Mouse (Mus musculus): Measurements from ENCODE around the gene Rpp25. TPM values are rescaled to one million over a fixed set of nuclear protein-coding genes. Genes with fewer than 3 reads are reported as not detected.

Gene Rpp25
- total RNA-seq (2015; ENCODE audit: low replicate concordance) (not detected in 2 replicates), total RNA-seq (2017; ENCODE audit: low replicate concordance) (not detected in 2 replicates)

DNA sequence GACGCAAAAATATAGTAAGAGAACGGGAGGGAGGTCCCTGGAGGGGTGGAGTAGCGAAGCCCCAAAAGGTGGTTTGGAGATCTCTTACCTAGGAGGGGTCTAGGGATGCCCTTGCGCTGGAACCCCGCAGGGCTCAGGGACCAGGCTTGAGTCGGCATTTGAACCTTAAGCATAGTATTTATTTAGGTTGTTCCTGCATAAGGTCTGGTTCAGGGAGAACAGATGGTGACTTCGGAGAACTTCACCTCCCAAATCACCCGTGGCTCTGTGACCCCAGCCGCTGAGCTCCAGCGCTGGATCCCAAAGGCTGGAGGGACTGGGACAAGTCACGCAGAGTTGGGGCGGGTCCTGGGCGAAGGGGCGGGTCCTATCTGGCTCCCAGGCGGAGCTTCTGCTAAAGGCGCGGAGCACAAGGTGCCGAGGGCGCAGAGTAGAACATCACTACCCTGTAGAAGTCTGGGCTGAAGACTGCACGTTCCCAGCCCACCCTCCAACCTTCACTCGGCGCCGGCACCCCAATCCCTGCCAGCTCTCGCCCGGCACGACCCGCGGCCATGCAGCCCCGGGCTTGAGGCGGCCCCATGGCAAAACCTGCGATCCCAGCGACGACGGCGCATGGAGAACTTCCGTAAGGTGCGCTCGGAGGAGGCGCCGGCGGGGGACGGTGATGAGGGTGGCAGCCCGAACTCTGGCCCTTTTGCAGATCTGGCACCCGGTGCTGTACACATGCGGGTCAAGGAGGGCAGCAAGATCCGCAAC, at the start of gene Rpp25:
Rpp25 (plus strand) TSS at position 405 of the 759 bp plus-strand sequence.
- ATAC-seq (replicated peaks; ENCODE audit: low FRiP score, poor library complexity, severe bottlenecking): 0 out of 2 replicates have a peak, but pooled peaks have one; percentile 31

DNA sequence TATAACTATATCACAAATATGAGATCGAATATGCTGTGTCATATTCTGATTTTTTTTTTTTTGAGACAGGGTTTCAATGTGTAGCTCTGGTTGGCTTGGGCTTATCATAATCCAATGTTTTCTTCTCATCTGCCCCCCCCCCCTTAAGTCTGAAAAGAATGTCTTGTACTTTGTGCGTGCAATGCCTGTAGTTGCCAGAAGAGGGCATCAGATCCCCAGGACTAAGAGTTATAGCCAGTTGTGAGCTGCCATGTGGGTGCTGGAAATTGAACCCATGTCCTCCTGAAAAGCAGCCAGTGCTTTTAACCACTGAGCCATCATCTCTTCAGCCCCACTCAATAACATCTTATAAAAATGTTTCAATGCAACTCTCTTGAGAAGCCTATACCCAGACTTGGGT, 44.1 kb upstream of the Rpp25 start:
- ATAC-seq (replicated peaks; ENCODE audit: low FRiP score, poor library complexity, severe bottlenecking): no peak

DNA sequence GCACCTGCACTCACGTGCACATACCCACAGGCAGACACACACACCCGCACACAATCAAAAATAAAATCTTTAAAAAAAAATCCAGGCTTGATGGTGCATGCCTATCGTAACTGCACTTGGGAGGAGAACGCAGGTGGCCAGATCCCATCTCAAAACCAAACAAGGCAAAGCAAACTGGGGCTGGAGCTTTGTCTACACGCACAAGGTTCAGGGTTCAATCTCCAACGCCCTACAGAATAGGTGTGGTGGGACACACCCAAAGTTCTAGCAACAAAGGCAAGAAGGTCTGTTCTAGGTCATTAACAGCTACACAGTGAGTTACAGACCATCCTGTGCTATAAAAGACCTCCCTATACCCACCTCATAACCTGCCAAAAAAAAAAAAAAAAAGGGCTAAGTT, 41.0 kb upstream of the Rpp25 start:
- no peak for ATAC-seq (replicated peaks; ENCODE audit: low FRiP score, poor library complexity, severe bottlenecking)

DNA sequence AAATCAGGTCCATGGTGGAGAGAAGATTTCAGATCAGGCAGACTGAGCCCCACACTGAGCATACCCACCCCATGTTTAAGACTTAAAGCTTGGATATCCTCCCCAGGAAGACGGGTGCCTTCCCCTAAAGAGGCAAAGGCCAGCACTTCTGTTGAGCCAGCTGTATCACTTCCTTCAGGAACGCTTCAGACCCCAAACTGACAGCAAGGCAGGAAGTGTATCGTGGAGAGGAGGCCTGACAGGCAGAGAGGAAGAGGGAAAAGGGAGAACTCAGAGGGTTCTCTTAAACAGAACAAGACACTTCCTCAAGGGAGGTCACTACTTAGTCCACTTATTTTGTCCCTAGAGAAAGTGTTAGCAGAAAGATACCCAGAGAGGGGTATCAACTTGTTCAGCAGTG, 37.7 kb upstream of the Rpp25 start:
- no peak for ATAC-seq (replicated peaks; ENCODE audit: low FRiP score, poor library complexity, severe bottlenecking)

DNA sequence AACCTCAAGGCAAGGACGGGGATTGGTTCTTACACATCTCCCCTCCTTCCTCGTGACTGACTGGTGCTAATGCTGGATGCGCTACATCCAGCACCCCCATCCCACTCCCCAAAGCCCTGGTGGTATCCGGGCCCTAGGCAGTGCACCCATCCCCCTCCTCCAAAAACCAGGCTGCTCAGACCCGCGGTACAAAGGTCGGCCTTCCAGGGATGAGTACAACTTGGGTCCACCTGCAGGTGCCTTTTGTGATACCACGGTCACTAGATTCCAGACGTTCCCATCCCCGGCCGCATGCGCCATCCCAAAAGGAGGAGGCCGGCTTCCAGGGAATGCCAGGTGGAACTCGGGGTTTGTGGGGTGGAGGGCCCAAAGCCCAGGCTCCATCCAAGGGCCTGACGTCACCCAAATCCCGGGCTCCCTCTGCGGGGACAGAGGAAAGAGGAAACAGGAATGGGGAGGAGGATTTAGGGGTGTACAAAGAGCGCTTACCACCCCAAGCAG, 36.5 kb upstream of the Rpp25 start:
- no peak for ATAC-seq (replicated peaks; ENCODE audit: low FRiP score, poor library complexity, severe bottlenecking)

DNA sequence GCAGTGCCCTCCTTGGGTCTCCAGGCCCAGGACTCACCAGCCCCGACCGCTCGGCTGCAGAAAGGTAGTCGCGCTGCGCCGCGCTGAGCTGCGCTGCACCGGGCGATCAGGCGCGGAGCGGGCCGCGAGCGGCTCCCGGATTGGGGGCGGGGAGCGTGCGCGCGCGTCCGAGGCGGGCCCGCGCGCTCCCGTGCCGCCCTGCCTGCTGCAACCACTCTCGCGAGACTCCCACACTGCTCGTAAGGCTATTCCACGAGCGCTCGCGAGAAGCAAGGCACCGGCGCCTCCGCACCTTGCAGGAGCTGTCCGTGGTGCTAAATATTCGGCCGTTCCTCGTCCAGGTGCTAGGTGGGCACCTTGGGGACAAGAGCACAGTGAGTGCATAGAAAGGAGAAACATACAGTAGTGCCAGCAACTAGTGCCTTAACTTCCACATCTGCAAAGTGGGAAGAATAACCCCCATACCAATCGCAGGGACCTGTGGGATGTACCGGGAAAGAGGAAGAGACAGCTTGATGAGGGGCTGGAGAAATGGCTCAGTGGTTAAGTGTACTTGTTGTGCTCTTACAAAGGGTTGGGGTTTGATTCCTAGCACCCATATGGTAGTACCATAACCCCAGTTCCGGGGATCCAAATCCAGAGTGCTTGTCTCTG, 35.8 kb upstream of the Rpp25 start, which contains the start of gene Scamp5:
Scamp5 (minus strand) TSS at position 165 of the 654 bp plus-strand sequence.
- no peak for ATAC-seq (replicated peaks; ENCODE audit: low FRiP score, poor library complexity, severe bottlenecking)

DNA sequence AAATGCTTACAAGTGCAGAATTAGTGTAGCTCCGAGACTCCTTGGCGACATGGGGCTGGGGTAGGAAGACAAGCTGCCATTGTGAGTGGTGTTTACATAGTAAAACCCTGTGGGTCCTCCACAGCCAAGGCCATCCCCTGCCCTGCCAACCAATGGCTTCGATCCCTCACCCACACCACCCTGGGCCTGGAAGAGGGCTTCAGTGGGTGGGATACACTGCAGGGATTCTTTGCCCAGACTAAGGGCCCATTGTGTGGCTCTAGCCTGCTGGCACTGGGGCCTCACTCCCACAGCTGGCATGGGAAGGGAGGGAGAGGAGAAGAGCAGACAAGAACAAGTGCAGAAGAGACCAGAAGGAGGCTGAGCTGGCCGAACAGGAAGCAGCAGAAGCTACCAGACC, 34.9 kb upstream of the Rpp25 start:
- ATAC-seq (replicated peaks; ENCODE audit: low FRiP score, poor library complexity, severe bottlenecking): no peak

DNA sequence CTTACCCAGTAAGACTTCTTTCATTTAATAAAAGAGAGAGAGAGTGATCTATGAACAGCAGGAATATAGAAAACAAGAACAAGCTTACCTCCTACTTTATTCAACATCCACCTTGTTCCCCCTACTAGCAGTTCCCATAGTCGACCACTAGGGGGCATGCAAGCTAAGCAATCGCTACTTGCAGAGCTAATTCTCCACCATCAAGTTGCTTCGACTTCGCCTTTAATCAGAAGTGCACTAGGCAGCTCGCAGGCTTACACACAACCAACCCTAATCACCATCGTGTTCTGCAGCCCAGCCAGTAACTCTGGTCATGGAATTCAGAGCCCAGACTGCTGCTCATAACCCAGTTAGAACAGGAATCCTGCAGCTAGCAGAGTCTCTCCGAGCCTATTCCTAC, 18.1 kb upstream of the Rpp25 start:
- peak; percentile 87 for ATAC-seq (replicated peaks; ENCODE audit: low FRiP score, poor library complexity, severe bottlenecking)

DNA sequence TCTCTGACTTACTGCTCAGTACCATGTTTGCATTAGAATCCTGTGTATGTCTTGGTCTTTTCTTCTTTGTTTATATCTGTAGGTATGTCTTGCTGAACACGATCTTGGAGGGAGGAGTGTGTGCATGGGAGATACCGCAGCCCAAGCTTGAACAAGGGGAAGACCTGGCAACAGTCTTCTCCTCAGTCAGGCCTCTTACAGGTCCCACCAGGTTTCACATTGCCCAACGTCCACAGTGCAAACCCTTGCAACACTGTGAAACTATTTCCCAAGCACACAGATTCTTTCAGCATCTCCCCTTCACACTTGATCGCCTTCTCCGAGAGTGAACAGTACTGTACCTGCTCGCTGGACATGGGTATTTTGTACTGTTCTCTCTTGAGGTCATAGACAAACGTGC, 16.0 kb upstream of the Rpp25 start:
- no peak for ATAC-seq (replicated peaks; ENCODE audit: low FRiP score, poor library complexity, severe bottlenecking)

DNA sequence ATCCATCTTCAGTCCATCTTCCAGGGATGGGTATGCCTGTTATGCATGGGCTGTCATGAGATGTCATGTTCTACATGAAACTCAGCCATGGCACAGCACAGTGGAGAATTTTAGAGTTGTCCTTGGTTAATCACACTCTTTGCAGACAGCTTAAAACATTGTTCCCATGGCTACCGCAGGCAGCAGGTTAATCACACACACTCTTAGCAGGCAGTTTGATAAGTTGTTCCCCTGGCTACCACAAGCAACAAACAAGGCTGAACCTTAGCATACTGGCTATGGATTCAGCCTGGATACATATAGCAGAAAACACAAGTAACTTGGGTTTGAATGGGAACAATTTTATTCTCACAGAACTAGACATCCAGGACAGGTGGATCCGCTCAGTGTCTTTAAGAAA, 10.3 kb upstream of the Rpp25 start:
- no peak for ATAC-seq (replicated peaks; ENCODE audit: low FRiP score, poor library complexity, severe bottlenecking)

DNA sequence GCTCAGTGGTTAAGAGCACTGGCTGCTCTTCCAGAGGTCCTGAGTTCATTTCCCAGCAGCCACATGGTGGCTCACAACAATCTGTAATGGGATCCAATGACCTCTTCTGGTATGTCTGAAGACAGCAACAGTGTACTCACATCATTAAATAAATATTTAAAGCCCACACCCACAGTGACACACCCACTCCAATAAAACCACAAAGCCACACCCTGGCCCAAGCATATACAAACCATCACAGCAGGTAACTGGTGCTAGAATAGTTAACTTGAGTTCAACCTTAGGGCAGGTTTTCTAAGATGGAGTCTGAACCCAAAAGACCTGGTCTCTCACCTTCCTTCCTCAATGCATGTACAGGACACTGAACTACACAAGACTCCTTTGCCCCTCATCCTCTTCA, 8.9 kb upstream of the Rpp25 start:
- ATAC-seq (replicated peaks; ENCODE audit: low FRiP score, poor library complexity, severe bottlenecking): no peak

DNA sequence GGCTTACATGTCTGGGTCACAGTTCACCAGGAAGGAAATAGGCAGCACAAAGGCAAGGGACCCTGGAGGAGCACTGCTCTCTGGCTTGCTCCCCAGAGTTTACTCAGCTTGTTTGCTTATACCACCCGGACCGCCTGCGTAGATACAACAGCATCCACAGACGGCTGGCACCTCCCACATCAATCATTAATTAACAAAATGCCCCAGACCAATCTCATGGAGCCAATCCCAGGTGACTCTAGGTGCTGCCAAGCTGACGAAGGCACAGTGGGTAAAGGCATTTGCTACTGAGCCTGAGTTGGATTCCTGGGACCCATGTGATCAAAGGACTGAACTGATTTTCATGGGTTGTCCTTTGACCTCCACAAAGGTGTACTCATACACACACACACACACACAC, 6.6 kb upstream of the Rpp25 start:
- no peak for ATAC-seq (replicated peaks; ENCODE audit: low FRiP score, poor library complexity, severe bottlenecking)

DNA sequence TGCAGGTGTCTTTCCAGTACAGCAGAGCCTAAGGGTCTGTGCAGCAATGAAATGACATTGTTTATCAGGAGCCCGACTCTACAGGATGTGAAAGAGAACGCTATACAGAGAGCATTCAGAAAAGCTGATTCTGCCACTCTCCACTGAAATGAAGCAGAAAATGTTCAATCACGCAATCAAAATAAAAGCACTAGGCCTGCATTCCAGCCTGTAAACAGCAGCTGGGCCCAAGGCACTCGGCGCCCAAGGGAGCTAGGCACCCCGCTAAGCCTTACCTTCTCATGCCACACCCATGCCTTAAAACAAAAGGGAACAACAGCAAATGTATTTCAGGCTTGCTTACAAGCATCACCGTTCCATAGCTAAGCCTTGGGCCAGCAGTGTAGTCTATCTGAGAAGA, 5.3 kb upstream of the Rpp25 start:
- no peak for ATAC-seq (replicated peaks; ENCODE audit: low FRiP score, poor library complexity, severe bottlenecking)

DNA sequence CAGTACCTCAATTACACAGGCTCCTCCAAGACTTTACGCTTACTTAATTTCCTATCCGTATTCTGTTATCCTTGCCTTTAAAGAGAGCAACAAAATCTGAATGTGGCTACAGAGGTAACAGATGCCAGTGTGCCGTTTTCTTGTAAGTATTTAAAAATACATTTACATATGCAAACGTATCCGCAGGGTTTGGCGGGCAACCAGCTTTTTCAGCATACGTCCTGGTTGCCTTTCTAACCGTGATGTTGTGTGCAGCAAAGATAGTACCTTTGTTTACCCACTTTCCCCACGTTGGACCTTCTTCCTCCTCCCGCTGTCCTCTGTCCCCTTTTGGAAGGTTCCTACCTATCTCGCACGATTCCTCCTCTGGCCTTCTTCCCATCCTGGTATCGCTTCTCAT, 2.4 kb upstream of the Rpp25 start:
- ATAC-seq (replicated peaks; ENCODE audit: low FRiP score, poor library complexity, severe bottlenecking): no peak

DNA sequence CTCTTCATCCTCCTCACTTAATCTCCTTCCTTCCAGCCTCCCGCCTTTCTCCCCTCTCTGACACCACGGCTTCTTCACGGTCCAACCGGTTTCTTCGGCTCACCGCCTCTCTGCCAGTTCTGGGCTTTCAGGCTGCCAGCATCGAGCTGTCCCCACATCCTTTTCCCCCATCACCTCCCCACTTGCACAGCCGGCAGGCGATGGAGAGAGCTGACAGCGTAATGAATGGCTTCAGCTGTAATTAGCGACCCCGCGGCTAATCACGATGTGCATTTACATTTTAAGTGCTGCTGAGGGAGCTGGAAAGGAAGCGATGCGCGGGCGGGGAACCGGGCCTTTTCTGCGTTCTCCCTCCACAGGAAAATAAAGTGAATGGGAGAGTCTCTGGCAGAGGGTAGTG, 2.0 kb upstream of the Rpp25 start:
- no peak for ATAC-seq (replicated peaks; ENCODE audit: low FRiP score, poor library complexity, severe bottlenecking)

DNA sequence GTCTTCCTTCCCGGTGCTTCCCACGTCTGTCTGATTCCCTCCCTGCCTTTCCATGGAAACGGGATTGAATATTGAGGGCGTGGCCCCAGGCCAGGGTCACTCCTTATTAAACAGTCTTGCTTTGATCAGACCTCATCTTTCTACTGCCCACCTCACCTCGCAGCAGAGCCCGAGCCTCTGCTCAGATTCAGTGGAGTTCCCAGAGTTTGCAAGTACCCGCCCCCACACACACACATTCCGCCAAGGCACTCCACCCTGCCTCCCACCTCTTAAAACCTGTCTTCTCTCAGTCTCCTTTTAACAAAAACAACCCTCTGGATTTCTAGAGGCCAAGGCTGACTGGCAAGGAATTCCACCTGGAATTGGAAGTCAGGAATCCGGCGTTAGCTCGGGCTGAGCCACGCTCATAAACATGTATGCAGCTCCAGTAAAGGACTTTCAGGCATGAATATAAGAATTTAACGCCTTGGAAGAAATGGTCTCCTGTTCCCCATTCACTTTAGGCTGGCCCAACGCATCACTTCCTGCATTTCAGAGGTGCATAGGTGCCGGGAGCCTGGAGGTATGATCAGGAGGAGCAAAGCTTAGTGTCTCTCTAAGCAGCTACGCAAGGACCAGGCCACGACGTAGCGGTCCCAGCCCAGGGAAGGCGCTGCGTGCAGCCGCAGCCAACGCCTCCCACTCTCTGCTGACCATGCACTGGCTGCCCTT, 760 bp upstream of the Rpp25 start:
- ATAC-seq (replicated peaks; ENCODE audit: low FRiP score, poor library complexity, severe bottlenecking): no peak

DNA sequence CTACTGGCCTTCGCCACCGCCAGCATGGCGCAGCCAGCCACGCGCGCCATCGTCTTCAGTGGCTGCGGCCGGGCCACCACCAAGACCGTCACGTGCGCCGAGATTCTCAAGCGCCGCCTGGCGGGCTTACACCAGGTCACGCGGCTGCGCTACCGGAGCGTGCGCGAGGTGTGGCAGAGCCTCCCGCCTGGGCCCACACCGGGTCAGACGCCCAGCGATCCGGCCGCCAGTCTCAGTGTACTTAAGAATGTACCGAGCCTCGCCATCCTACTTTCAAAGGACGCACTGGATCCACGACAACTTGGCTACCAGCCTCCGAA, 515 bp downstream of the Rpp25 start:
- ATAC-seq (replicated peaks; ENCODE audit: low FRiP score, poor library complexity, severe bottlenecking): 0 out of 2 replicates have a peak, but pooled peaks have one; percentile 40

DNA sequence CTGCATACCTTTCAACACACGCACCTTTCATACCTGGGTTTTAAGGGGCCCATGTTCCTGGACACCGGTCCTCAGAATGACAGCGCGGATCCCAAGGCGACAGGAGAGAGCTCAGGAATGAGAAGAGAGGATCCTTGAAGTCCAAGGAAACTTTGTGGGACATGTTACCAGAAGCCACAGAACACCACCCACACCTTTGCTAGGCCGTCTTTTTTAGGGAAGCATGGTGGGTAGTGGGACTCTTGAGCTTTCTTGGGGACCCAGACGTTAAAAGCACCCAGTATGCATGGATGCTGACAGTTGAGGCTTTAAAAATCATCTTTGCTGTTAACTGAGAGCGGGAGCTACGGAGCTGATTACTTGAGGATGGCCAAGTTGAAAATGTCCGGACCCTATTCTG, 1.1 kb downstream of the Rpp25 start:
- no peak for ATAC-seq (replicated peaks; ENCODE audit: low FRiP score, poor library complexity, severe bottlenecking)

DNA sequence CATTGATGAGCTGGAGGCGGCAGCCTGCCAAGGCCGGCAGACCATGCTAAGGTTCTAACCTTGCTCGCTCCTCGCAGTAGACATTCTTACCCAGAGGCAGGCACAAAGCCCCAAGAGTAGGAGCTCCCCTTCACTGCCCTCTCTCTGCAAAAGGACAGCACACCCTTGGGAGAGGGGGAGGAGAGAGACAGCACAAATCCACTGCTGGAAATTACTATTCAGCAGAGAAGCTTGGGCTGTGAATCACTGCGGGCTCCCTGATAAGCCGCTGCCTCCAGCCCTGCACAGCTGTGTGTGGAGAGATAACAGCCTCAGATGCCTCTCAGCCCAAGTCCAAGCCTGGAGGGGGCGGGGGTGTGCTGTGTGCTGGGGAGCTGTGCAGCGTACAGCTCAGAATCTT, 1.9 kb downstream of the Rpp25 start:
- peak; percentile 95 for ATAC-seq (replicated peaks; ENCODE audit: low FRiP score, poor library complexity, severe bottlenecking)

DNA sequence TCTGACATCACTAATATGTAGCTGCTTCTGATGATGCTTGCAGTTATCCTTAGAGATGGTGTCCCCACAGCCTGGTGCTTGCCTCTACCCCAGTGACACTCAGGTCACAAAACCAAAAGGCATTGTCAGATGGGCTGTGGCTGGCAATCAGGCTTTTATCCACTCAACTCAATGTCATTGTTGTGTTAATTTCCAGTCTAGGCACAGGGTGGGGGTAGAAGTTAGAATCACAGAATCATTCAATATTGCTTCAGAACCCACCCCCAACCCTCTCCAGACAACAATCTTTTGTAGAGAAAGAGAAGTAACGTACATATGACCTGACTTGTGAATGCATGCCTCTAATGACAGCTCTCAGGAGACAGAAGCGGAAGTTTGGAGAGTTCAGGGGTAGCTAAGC, 6.8 kb downstream of the Rpp25 start:
- no peak for ATAC-seq (replicated peaks; ENCODE audit: low FRiP score, poor library complexity, severe bottlenecking)

DNA sequence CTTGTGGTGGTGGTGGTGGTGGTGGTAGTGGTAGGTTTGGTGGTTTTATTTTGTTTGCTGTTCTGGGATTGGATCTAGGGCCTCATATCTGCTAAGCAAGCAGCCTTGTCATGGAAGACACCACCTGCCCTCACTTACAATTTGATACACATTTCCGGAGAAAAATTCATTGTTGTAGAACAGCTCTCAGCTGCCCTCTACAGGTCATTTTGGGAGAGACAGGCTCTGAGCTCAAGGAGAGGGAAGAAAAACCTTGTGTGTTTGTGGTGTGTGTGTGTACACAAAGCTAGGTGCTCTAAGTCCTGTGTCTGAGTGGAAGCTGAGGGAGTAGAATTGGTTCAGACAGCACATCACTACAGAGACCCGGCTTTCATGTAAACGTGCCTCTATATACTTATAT, 13.3 kb downstream of the Rpp25 start:
- 0 out of 2 replicates have a peak, but pooled peaks have one; percentile 37 for ATAC-seq (replicated peaks; ENCODE audit: low FRiP score, poor library complexity, severe bottlenecking)
